Mouse (Mus musculus) lung, embryonic 15.5 days (tissue): ENCODE data around the gene Fam196b. TPM values are rescaled to one million over a fixed set of nuclear protein-coding genes. Genes with fewer than 3 reads are reported as not detected.

Experiments used
- ATAC-seq: fragments of 200-750 bp; cut with Nextera tagmentation; 2 replicates; pipeline ENCODE4 v1.8.0; 2017; ENCODE audit warnings: moderate number of reproducible peaks, borderline replicate concordance; ENCODE audit not compliant: low FRiP score, low TSS enrichment; ENCODE audit errors: extremely low read depth
- H3K27ac ChIP-seq: fragments of 300-500 bp; sonication (generic); 2 replicates; pipeline ENCODE4 v1.5.1; 2015; ENCODE audit warnings: moderate library complexity, mild to moderate bottlenecking, inconsistent platforms
- H3K27me3 ChIP-seq: fragments of 300-500 bp; sonication (generic); 2 replicates; pipeline ENCODE4 v1.6.1; 2015; ENCODE audit warnings: inconsistent platforms
- H3K36me3 ChIP-seq: fragments of 300-500 bp; sonication (generic); 2 replicates; pipeline ENCODE4 v1.6.1; 2015; ENCODE audit warnings: inconsistent platforms
- H3K4me1 ChIP-seq: fragments of 300-500 bp; sonication (generic); 2 replicates; pipeline ENCODE4 v1.6.1; 2015; ENCODE audit warnings: inconsistent platforms
- H3K4me2 ChIP-seq: fragments of 300-500 bp; sonication (generic); 2 replicates; pipeline ENCODE4 v1.6.1; 2015; ENCODE audit warnings: inconsistent platforms, mild to moderate bottlenecking, moderate library complexity
- H3K4me3 ChIP-seq: fragments of 300-500 bp; sonication (generic); 2 replicates; pipeline ENCODE4 v1.5.1; 2015; ENCODE audit warnings: mild to moderate bottlenecking, inconsistent platforms
- H3K9ac ChIP-seq: fragments of 300-500 bp; sonication (generic); 2 replicates; pipeline ENCODE4 v1.6.1; 2015; ENCODE audit warnings: inconsistent platforms
- H3K9me3 ChIP-seq: fragments of 300-500 bp; sonication (generic); 2 replicates; pipeline ENCODE4 v1.6.1; 2016; ENCODE audit warnings: inconsistent platforms
- WGBS: fragments of 180-500 bp; shearing (Covaris S2); methylation state at CpG from one replicate; pipeline ENCODE4 v1.1.7; 2015; 5-methylcytosine and 5-hydroxymethylcytosine counted together
- polyA plus RNA-seq: library from polyadenylated mRNA; unstranded; fragments of >200 nt; fragmentation: Nextera tagmentation; extraction: Ambion mirVana; gene quantifications from 2 replicates; pipeline ENCODE4 v1.2.1, GENCODE M21; 2015

Fam196b gene
- polyA plus RNA-seq, 1 experiment from 2014 or later: 0.06 TPM

DNA sequence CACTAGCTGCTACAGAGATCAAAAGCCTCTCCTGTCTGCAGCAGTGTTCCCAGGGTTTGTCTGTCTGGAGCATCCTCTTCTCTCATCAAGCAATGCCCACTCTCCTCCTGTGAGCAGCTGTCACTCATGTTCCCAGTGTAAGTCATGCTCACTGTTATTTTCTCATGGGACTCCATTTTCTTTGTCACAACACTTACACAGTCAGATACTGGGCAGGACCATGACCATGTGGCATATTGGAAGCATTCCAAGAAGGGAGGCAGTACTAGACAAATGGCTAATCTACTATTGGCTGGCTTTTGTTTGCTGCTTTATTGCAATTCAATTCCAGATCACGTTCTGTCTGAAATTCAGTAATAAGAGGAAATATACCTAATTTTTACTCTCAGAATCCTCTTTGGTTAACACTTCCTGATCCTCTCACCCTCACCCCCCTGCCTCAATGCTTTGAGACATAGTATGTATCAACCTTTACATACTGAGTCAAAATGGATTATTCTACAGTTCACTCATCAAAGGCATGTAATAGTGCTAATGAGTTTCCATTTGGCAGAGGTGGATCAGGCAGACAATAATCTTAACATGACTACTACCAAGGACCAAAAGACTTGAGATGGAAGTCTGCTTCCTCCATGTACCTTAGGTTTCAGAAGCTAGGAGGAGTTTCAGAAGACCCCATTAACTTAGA, 70.5 kb downstream of the Fam196b start:
- H3K9ac ChIP-seq: no peak overlapping the region
- H3K4me2 ChIP-seq: no peak overlapping the region
- H3K4me3 ChIP-seq: no peak overlapping the region
- H3K27me3 ChIP-seq: no peaks in the 10 kb centered on the region
- 34% methylated on average over 1 of the region's 1 CpGs for WGBS
- no peaks in the 10 kb centered on the region for H3K9me3 ChIP-seq
- no peaks in the 10 kb centered on the region for H3K36me3 ChIP-seq
- H3K27ac ChIP-seq: no peak overlapping the region
- ATAC-seq: no peak
- no peaks in the 10 kb centered on the region for H3K4me1 ChIP-seq

DNA sequence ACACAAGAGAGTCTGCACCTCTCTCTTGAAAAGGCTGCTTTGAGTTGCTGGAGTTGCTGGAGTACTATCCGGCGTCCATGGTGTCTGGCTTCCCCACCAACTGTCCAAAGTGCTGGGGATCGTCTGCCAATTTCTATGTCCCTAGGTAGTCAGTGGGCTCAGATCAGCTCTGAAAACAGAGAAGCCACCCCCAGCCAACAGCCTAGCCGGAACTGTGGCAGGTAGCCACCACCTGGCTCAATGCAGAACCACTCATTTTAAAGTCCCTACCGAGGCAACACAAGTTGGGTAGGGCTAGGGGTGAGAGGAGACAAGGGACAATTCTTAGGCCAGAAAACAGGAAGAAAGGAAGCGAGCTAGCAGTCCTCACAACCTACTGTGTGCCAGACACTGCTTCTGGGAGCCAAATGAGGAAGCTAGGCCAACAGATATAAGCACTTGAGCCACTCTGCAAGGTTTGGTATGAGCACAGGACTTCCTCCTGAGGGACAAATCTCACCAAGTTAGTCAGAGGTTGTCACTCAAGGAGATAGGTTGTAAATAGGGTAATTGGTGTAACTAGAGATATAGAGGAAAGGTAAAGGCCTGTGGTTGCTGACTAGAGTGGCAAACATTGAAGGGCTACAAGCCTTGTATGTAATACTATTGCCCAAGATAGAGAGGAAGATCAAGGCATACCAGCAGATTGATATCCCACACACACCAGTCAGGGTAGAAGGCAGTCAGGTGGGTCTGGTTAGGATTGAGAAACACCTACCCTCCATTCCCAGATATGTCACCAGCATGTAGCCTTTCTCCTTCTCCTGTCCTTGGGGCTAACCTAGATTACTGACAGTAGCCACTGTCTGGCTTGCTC, 74.9 kb downstream of the Fam196b start:
- no peak overlapping the region for H3K4me3 ChIP-seq
- no peak for ATAC-seq
- 85% methylated on average over 6 of the region's 6 CpGs for WGBS

DNA sequence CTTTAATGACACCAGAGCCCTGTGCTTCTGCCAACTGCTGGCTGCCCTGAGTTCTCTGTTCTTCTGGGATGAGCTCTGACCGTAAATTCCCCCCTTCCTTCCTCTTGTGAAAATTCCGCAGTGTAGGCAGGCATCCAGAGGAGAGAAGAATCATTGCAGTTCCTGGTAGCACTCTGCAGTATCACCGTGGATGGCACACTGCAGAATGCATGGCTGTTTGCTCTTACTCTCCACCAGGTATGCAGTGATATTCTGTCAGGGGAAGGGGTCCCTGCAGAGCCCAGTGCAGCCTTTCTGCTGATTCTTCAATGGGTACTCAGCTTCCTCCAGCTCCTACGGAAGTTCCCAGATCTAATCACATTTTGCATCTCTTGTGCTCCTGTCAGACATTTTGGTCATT, 77.5 kb downstream of the Fam196b start:
- ATAC-seq: no peak
- no peaks in the 10 kb centered on the region for H3K9me3 ChIP-seq
- no peaks in the 10 kb centered on the region for H3K36me3 ChIP-seq
- H3K4me2 ChIP-seq: no peak overlapping the region
- H3K27me3 ChIP-seq: no peaks in the 10 kb centered on the region
- no peak overlapping the region for H3K9ac ChIP-seq
- no peak overlapping the region for H3K4me3 ChIP-seq
- no peaks in the 10 kb centered on the region for H3K4me1 ChIP-seq
- 45% methylated on average over 4 of the region's 4 CpGs for WGBS
- H3K27ac ChIP-seq: no peak overlapping the region

More for the DNA sequence above, 74.9 kb downstream of the Fam196b start:
- no peaks in the 10 kb centered on the region for H3K27me3 ChIP-seq
- H3K4me1 ChIP-seq: no peaks in the 10 kb centered on the region
- no peak overlapping the region for H3K9ac ChIP-seq
- no peak overlapping the region for H3K4me2 ChIP-seq
- H3K9me3 ChIP-seq: no peaks in the 10 kb centered on the region
- no peak overlapping the region for H3K27ac ChIP-seq
- no peaks in the 10 kb centered on the region for H3K36me3 ChIP-seq

DNA sequence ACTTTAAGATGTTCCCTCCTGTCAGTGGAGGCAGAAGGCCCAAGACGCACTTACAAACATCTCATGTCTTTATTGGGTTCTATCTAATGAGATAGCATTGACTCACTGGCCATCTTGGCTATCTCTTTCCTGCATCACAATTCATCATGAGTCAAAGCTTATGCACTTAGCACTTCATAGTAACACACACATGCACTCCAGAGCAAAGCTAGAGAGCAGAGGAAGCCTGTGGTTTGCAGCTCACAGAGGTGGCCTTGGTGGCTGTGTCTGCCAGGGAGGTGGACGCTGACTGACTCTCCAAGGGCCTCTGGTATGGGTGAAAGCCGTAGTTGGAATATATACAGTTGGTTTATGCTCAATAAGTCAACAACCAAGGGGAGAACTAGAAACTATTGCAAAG, 81.2 kb downstream of the Fam196b start:
- H3K36me3 ChIP-seq: no peaks in the 10 kb centered on the region
- no peak for ATAC-seq
- H3K4me1 ChIP-seq: no peaks in the 10 kb centered on the region
- H3K9me3 ChIP-seq: no peaks in the 10 kb centered on the region
- no peak overlapping the region for H3K9ac ChIP-seq
- no peak overlapping the region for H3K4me3 ChIP-seq
- no peak overlapping the region for H3K27ac ChIP-seq
- no peak overlapping the region for H3K4me2 ChIP-seq
- H3K27me3 ChIP-seq: no peaks in the 10 kb centered on the region
- WGBS: 74% methylated on average over 3 of the region's 3 CpGs

DNA sequence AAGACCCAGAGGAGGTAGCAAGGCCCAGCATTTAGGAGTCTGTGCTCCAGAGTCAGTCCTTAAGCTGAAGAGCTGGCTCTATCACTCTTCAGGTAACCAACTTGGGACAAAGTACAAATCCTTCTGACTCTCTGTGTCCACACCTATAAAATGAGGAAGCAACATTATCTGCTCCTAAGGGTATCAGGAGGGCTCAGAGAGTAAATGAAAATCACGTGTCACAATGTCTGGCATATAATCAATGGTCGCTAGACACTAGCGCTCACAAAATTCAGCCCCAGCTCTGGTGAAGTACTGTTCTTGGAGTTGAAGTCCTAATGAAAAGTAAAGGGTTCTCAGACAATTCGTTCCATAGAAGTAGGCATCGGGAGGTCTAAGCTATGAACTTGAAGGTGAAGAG, 83.0 kb downstream of the Fam196b start:
- H3K4me1 ChIP-seq: no peaks in the 10 kb centered on the region
- no peaks in the 10 kb centered on the region for H3K9me3 ChIP-seq
- H3K9ac ChIP-seq: no peak overlapping the region
- no peak overlapping the region for H3K4me2 ChIP-seq
- no peak overlapping the region for H3K27ac ChIP-seq
- H3K27me3 ChIP-seq: no peaks in the 10 kb centered on the region
- H3K4me3 ChIP-seq: no peak overlapping the region
- ATAC-seq: no peak
- no peaks in the 10 kb centered on the region for H3K36me3 ChIP-seq
- WGBS: 88% methylated on average over 5 of the region's 5 CpGs

DNA sequence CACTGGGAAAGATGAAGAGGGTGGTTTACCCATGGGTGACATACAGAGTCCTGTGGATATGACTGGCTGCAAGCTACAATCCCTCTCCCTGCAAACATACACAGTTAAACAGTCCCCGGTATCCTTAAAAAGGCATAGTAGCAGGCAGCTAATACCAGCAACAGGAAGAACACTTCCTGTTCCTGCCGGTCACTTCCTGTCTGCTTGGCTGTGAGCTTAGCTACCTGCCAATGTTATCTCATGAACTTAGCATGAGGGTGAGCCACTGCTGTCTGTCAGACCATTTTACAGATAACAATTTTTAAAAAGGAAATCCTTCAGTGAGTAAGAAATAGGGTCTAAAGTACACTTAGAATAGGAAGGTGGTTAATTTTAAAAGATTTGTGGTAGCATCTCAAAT, 83.9 kb downstream of the Fam196b start:
- Histone ChIP-seq H3K27me3 (no peaks in the 10 kb centered on the region), H3K9me3 (no peaks in the 10 kb centered on the region), H3K27ac (no peak overlapping the region), H3K36me3 (no peaks in the 10 kb centered on the region), H3K9ac (no peak overlapping the region), H3K4me2 (no peak overlapping the region), H3K4me1 (no peaks in the 10 kb centered on the region), H3K4me3 (no peak overlapping the region)
- ATAC-seq: no peak
- WGBS: 72% methylated on average over 2 of the region's 2 CpGs

DNA sequence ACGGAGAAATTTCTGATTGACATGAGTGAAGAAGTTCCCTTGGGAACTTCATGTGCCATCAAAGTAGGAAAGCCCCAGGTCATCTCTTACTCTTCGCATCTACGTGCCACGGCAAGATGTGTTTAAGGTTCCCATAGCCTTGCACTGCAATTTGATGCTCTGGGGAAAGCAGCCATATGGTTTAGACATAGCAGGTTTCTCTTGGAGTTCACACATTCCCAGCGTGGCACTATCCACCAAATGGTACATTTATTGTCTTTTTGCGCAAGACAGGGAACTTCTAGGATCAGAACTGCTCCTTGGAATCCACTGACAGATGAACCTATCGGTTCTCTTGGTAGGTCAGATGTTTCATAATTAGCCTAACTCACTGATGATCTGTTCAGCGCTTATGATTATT, 86.7 kb downstream of the Fam196b start:
- H3K9ac ChIP-seq: no peak overlapping the region
- H3K4me2 ChIP-seq: no peak overlapping the region
- H3K9me3 ChIP-seq: no peaks in the 10 kb centered on the region
- no peak overlapping the region for H3K27ac ChIP-seq
- H3K27me3 ChIP-seq: no peaks in the 10 kb centered on the region
- no peak for ATAC-seq
- WGBS: 88% methylated on average over 8 of the region's 8 CpGs
- H3K4me3 ChIP-seq: no peak overlapping the region
- H3K4me1 ChIP-seq: no peaks in the 10 kb centered on the region
- H3K36me3 ChIP-seq: no peaks in the 10 kb centered on the region

DNA sequence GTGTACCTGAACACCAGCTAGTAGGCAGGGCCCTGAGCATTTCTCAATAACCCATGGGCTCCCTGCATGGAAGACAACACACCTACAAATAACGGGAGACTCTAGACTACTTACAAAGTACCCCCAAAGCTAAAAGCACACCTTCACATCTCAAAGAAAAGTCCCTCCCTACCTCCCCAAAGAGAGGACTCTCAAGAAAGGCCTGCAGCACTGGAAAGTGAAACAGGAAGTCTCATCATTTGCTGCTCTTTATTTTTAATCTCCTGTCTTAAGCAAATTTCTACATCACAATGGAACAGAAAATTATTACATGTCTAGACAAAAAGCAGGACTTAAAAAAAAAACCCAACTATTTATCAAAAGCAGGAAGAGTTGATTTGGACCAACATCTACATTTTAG, 90.7 kb downstream of the Fam196b start:
- H3K4me1 ChIP-seq: no peaks in the 10 kb centered on the region
- no peaks in the 10 kb centered on the region for H3K36me3 ChIP-seq
- no peak overlapping the region for H3K4me2 ChIP-seq
- H3K9me3 ChIP-seq: no peaks in the 10 kb centered on the region
- ATAC-seq: no peak
- no peak overlapping the region for H3K4me3 ChIP-seq
- no peak overlapping the region for H3K27ac ChIP-seq
- H3K27me3 ChIP-seq: no peaks in the 10 kb centered on the region
- 62% methylated on average over 1 of the region's 1 CpGs for WGBS
- H3K9ac ChIP-seq: no peak overlapping the region

DNA sequence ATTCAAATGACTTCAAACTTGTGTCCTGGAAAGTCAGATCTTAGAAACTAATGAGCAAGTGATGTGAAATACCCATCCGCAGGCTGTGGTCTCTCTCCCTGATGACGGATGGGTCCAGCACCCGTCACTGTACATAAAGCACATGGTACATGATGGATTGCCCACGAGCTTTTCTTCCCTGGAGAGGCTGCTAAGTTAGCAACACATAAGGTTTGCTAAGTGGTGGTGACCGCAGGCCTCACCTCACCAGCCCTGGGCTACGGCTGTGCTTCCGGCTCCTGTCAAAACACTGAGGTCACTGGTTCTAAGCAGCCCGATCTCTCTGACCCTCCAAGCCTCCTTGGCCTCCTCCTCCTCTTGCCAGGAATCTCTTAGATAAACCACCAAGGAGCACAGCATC, 91.7 kb downstream of the Fam196b start:
- WGBS: 26% methylated on average over 8 of the region's 8 CpGs
- Histone ChIP-seq H3K4me1 (no peaks in the 10 kb centered on the region), H3K9ac (no peak overlapping the region), H3K27ac (no peak overlapping the region), H3K4me2 (no peak overlapping the region), H3K9me3 (no peaks in the 10 kb centered on the region), H3K27me3 (no peaks in the 10 kb centered on the region), H3K36me3 (no peaks in the 10 kb centered on the region), H3K4me3 (no peak overlapping the region)
- ATAC-seq: no peak

DNA sequence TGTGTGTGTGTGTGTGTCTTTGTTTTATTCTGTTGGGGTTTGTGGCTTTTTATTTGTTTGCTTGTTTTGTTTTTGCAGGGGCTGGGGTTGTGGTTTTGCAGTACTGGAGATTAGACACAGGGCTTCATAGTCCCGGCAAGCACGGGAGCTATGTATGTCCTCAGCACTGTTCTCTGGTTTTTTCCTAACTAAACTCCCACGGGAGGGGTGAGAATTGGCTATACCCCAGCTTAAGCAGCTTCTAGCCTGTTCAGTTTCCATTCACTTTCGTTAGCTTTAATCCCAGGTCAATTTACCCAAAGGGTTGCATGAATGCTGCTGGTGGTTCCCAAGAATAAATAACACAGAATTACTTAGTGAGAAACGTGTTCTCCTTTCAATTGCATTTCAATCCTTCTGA, 92.2 kb downstream of the Fam196b start:
- Histone ChIP-seq H3K9ac (no peak overlapping the region), H3K4me3 (no peak overlapping the region), H3K36me3 (no peaks in the 10 kb centered on the region), H3K27me3 (no peaks in the 10 kb centered on the region), H3K27ac (no peak overlapping the region), H3K9me3 (no peaks in the 10 kb centered on the region), H3K4me1 (no peaks in the 10 kb centered on the region), H3K4me2 (no peak overlapping the region)
- 47% methylated on average over 5 of the region's 5 CpGs for WGBS
- no peak for ATAC-seq

DNA sequence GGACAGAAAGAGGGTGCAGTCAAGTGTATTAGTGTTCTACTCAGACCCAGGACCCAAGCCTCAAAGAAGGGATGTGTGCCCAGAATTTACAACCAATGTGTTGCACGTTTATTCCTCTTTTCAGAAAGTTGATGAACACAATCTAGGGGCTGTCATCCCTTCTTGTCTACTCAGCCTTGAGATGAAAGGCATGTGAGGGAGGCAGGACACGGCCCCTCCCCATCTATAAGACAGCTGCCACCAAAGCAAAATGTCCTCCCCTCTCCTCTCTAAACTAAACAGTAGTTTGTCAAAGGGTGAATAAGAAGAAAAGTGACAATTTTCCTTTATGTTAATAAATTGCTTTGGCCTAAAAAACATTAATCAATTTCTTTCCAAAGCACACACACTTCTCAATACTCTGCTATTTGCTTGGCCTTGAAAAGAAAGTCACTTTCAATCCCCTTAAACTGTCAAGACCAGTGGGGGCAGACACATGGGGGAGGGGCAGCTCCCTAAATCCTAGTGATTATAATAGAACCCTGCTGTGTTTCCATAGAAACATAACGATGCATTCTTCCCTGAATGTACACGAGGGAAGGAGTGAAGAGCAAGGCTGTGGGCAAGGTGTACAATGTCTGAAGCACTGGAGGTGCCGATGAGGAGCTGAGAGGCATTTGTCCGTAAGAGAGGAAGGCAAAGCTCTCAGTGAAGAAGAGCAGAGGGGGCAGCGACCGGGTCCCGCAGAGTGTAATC, 101.4 kb downstream of the Fam196b start:
- Histone ChIP-seq H3K4me2 (no peak overlapping the region), H3K4me1 (no peaks in the 10 kb centered on the region), H3K4me3 (no peak overlapping the region), H3K9ac (no peak overlapping the region), H3K27ac (no peak overlapping the region), H3K9me3 (no peaks in the 10 kb centered on the region), H3K27me3 (no peaks in the 10 kb centered on the region), H3K36me3 (no peaks in the 10 kb centered on the region)
- 31% methylated on average over 9 of the region's 9 CpGs for WGBS
- no peak for ATAC-seq

DNA sequence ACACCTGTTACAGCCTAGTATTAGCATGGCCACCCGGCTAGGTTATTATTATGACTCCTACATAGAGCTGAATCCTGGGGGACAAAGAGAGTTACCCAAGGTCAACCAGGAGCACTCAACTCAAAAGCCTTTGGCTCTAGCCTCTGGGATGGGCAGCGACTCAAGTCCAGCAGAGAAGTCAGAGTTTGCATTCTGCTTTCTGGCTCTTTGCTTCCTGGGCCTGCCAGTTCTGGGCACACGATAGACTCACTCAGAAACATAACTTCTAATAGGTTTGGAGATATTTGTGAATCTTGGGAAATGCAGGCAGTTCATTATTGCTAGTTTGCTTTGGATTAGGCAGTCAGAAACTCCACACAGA, 102.0 kb downstream of the Fam196b start:
- ATAC-seq: no peak
- no peak overlapping the region for H3K27ac ChIP-seq
- no peak overlapping the region for H3K9ac ChIP-seq
- no peak overlapping the region for H3K4me2 ChIP-seq
- no peaks in the 10 kb centered on the region for H3K27me3 ChIP-seq
- WGBS: 71% methylated on average over 3 of the region's 3 CpGs
- H3K36me3 ChIP-seq: no peaks in the 10 kb centered on the region
- no peaks in the 10 kb centered on the region for H3K4me1 ChIP-seq
- no peak overlapping the region for H3K4me3 ChIP-seq
- no peaks in the 10 kb centered on the region for H3K9me3 ChIP-seq
